Mouse (Mus musculus): ENCODE data around the gene Slc25a17.
A peak's percentile ranks its signal among the peaks of the same experiment; 100 is the strongest.

The Slc25a17 gene

DNA sequence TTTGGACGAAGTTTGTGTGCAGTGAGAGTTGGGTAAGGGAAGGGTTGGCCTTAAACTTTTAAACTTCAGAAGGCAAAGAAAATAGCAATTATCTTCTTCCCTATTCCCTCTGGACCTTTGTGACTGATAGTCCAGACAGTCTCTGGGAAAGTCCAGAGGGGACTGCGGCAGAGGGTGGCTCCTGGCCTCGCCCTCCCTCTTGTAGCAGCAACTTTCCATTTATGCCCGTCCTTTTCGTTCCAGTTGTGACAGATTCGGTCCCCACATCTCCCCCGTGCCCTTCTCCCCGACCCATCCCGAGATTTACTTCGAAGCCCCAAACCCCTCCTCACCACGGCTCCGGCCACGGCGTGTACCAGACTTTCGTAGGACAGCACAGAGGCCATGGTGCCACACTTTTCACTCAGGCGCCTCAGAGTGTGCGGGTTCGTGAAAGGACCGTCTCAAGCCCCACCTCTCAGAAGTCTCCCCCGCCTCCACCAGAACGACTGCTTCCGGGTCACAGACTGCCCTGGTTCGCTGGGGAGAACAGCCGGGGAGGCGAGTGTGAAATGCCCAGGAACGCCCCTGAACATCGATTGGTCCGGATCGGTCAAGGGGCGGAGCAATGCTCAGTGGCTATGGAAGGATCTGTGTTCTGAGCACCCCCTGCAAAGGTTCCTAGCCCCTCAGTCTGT is at the start of gene Slc25a17:
TSS of gene Slc25a17 (minus strand) at position 468 of the 677 bp plus-strand sequence.
- peak; percentile 94 for DNase-seq (ENCODE audit: low read depth)

DNA sequence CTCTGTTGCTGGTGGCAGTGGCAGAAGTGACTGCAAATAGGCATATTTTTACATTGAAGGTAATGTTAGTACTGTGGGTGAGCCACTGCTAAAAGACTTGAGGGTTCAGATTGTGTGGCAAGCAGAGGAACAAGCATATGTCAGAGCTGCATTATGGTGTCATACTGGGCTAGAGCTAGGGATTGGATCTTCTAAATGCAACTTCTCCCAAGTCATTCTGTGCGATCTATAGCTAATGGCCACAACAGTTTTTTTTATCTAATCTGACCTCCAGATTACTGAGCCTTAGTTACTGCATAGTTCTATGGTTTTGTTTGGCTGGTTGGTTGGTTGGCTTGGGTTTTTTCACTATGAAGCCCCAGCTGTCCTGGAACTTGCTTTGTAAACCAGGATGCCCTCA is 47.6 kb upstream of the Slc25a17 start, which contains the start of gene Dnajb7:
TSS of gene Dnajb7 (minus strand) at position 101 of the 400 bp plus-strand sequence.
- no peak for DNase-seq (ENCODE audit: low read depth)

DNA sequence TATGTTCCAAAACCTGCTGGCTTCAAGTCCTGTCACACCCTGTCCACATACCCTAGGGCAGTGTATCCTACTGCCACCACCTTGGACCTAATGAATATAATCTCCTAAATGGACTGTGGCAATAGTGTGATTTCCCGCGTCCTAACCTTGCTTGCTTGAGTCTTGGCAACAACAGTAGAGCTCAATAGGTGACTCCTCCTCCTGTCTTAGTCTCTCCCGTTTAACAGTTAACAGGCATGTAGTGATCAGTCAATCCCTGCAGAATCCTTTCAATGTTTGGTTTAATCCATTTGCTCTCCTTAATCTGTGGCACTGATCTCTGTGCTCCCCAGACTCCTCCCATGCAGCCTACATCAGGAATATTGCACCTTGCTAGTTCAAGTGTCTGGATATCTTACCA is 44.4 kb upstream of the Slc25a17 start:
- DNase-seq (ENCODE audit: low read depth), result no peak

GRCm38 (mm10) chr15:81399638-81400315 is 39.2 kb upstream of the Slc25a17 start, which contains the start of the genes St13 and Xpnpep3:
St13 (minus strand) TSS chr15:81400077.
Xpnpep3 (plus strand) TSS chr15:81400138.
- DNase-seq (ENCODE audit: low read depth), result peak; percentile 93

GRCm38 (mm10) chr15:81399297-81399637 is 38.7 kb upstream of the Slc25a17 start:
- no peak for DNase-seq (ENCODE audit: low read depth)

DNA sequence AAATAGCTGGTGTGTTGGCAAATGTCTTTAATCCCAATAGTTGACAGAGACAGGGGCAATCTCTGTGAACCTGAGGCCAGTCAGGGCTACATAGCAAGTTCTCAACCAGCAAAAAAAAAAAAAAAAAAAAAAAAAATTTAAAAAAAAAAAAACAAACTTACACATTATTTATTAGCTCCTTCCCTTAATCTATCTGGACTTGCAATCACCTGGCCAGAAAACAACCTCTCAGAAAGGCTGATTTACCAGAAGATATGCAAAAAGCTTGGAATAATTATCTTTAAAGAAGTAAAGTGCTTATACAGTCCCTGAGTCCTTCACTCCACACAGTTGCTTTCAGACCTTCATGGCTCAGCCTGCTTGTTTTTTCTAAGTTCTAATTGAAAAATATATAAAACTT is 37.6 kb upstream of the Slc25a17 start:
- no peak for DNase-seq (ENCODE audit: low read depth)

- DNase-seq (ENCODE audit: low read depth), result no peak
Measured at GRCm38 (mm10) chr15:81394211-81394915, 33.8 kb upstream of the Slc25a17 start.

DNA sequence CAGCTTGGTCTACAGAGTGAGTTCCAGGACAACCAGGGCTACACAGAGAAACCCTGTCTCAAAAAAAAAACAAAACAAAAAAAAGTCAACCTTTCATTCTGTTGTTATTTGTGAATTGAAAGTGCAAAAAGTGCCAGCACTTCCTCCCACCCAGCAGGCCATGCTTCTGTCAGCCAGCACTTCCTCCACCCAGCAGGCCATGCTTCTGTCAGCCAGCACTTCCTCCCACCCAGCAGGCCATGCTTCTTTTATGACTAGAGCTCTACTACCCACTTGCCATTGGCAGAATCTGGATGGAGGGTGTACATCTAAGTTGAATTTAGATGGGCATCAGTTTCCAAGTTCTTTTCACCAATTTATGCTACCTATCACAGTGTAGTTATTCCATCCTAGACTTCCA is 32.4 kb upstream of the Slc25a17 start:
- DNase-seq (ENCODE audit: low read depth), result no peak

GRCm38 (mm10) chr15:81386327-81386726 is 25.7 kb upstream of the Slc25a17 start:
- DNase-seq (ENCODE audit: low read depth), result no peak

- DNase-seq (ENCODE audit: low read depth), result no peak
Measured at GRCm38 (mm10) chr15:81378845-81379244, 18.2 kb upstream of the Slc25a17 start.

GRCm38 (mm10) chr15:81374621-81375020 is 14.0 kb upstream of the Slc25a17 start:
- DNase-seq (ENCODE audit: low read depth), result no peak

DNA sequence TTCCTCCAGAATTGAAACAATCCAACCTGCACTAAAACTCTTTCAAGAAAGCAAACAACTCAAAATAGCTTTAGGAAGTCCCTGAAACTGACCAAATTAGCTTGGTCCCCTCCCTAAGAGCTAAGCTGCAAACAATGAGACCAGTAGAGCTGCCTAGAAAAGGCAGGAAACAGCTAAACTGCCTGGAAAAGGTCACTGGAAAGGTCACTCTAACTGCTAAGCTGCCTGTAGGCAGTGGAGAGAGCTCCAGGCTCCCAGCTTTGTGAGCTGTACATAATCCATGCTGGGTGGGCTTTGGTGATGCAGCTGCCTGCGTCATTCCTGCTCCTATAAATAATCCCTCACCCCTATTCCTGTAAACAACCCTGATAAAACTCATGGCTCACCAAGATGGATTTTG is 9.7 kb upstream of the Slc25a17 start:
- DNase-seq (ENCODE audit: low read depth), result no peak

GRCm38 (mm10) chr15:81368601-81369000 is 8.0 kb upstream of the Slc25a17 start:
- DNase-seq (ENCODE audit: low read depth), result no peak

GRCm38 (mm10) chr15:81366241-81366640 is 5.6 kb upstream of the Slc25a17 start:
- DNase-seq (ENCODE audit: low read depth), result no peak

GRCm38 (mm10) chr15:81365246-81365645 is 4.6 kb upstream of the Slc25a17 start:
- DNase-seq (ENCODE audit: low read depth), result no peak

DNA sequence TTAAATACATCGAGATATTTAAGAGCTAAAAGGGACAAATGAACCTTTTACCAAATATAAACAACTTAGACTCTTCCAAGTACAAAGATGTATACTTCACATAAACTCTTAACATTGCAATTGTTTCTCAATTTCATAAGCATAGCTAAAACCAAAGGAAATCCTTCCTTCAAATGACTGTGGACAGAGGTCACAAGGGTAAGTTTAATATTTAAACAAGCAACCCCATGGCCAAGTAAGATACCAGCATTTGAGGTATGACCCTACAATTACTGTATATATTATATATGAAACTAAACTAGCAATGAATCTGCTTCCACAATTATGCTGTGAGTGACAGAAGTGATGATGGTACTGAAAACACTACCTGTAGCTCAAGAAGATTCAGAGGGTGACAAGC is 3.7 kb upstream of the Slc25a17 start:
- no peak for DNase-seq (ENCODE audit: low read depth)

DNA sequence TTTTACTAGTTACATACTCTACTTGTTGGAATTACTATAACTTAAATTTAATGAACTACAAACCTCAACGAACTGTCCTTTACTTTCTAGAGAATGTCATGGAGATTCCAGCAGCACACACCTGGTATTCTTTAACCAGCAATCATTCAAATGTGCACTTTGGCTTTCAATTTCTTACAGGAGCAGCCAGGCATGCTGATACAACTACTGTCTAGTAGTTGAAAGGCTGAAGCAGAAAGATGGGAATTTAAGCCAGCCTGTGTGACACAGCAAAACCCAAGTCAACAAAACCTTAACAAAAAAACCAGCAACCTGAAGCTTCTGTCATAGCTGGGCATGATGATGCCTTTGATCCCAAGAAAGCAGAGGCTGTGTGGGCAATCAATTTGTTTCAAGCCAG is 1.9 kb upstream of the Slc25a17 start:
- DNase-seq (ENCODE audit: low read depth), result no peak

DNA sequence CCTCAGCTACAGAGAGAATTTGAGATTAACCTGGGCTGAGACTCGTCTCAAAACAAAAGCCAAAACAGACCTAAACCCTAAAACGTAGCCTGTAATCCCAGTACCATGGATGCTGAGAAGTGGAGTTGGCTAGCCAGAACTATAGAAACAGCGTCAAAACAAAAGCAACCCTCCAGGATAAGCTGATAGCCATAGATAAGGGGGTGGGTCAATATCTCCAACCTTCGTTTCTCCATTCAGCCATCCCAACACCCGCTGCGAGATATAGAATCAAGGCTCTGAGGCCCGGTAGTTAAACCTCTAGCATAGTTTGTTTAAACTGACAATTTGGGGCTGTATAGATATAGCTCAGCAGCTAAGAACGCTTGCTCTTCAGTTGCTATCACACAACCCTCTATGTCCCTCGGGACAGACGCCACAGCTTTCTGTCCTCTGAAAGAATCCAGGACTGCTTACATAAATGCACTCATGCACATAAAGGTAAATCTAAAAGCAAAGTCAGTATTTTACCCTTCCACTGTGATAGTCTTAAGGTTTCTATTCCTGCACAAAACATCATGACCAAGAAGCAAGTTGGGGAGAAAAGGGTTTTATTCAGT is 904 bp upstream of the Slc25a17 start:
- no peak for DNase-seq (ENCODE audit: low read depth)

DNA sequence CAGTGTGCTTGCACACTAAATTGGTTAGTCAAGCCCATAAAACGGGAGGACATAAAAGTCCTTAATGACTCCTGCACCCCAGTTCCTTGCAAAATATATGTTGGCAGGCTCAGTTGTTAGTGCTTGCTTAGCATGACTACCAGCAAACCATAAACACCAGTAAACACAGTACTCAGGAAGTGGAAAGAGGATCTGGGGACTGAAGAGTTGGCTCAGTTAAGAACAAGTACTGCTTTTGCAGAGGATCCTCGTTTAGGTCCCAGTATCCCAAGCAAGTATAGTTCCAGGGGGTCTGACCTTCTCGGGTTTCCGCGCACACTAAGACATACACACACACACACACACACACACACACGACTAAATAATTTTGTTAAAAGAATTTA is 401 bp upstream of the Slc25a17 start:
- no peak for DNase-seq (ENCODE audit: low read depth)

DNA sequence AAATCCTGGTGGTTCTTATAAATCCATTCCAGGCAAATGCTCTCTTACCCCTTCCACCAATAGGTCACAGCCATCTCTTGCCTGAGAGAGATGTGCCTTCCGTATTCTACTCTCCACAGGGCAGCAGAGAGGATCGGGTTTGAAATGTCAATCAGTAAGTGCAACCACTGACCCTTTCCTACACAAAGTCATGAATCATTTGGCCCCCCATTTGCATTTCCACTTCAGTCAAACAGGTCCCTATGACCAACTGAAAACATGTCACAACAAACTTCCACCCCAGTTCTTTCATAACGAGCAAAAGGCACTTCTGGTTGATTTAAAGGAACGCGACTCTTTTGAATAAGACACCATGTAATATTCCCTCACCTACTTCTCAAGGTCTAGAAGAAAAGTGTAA is 1.2 kb downstream of the Slc25a17 start:
- no peak for DNase-seq (ENCODE audit: low read depth)

GRCm38 (mm10) chr15:81358943-81359342 is 1.7 kb downstream of the Slc25a17 start:
- DNase-seq (ENCODE audit: low read depth), result no peak

DNA sequence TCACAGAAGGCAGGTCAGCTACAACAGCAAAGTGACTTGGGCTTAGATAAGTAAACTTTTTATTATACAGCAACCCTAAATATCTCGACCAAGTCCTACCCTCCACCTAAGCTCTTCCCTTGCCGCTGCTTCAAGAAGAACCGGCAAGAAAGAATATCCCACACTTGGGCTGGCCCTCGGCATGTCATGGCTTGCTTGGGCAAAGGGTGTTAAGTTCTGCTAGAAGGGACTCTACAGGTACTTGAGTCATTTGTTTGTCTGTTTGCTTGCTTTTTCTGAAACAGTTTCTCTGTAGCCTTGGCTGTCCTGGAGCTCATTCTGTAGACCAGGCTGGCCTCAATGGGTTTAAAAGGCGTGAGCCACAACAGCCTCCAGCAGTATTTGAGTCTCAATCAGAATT is 3.7 kb downstream of the Slc25a17 start:
- DNase-seq (ENCODE audit: low read depth), result no peak
